Mouse (Mus musculus) hindbrain, postnatal 0 days (tissue): Measurements from ENCODE around the gene Bbip1. TPM values are rescaled to one million over a fixed set of nuclear protein-coding genes. Genes with fewer than 3 reads are reported as not detected.
"Not testable (repeated sequence)": the region's sequence is repeated elsewhere in the genome, so short reads cannot be mapped to it uniquely, and the experiment has no call there.

Experiments
- ATAC-seq: fragments of 200-750 bp; cut with Nextera tagmentation; 2 replicates; pipeline ENCODE4 v1.8.0; 2017; ENCODE audit warnings: mild to moderate bottlenecking, moderate TSS enrichment, moderate library complexity
- DNase-seq: peaks from one replicate; pipeline ENCODE4 v3.0.0-alpha.2; 2015; ENCODE audit warnings: low spot score
- H3K27ac ChIP-seq: fragments of 300-500 bp; sonication (generic); 2 replicates; pipeline ENCODE4 v1.5.1; 2014; ENCODE audit warnings: mild to moderate bottlenecking
- H3K27me3 ChIP-seq: fragments of 300-500 bp; sonication (generic); 2 replicates; pipeline ENCODE4 v1.6.1; 2014; ENCODE audit warnings: low read length, mixed read lengths; ENCODE audit not compliant: insufficient read depth
- H3K36me3 ChIP-seq: fragments of 300-500 bp; sonication (generic); 2 replicates; pipeline ENCODE4 v1.6.1; 2014; ENCODE audit warnings: low read length, mixed read lengths; ENCODE audit not compliant: insufficient read depth
- H3K4me1 ChIP-seq: fragments of 300-500 bp; sonication (generic); 2 replicates; pipeline ENCODE4 v1.6.1; 2014; ENCODE audit warnings: antibody characterized with exemption, low read length, mixed read lengths; ENCODE audit not compliant: insufficient read depth
- H3K4me2 ChIP-seq: fragments of 300-500 bp; sonication (generic); 2 replicates; pipeline ENCODE4 v1.6.1; 2014; ENCODE audit warnings: low read depth, mild to moderate bottlenecking, low read length, moderate library complexity, mixed read lengths
- H3K4me3 ChIP-seq: fragments of 300-500 bp; sonication (generic); 2 replicates; pipeline ENCODE4 v1.5.1; 2014; ENCODE audit warnings: low read length
- H3K9ac ChIP-seq: fragments of 300-500 bp; sonication (generic); replicated peaks from 2 replicates; pipeline ENCODE4 v1.6.1; 2014; ENCODE audit warnings: mild to moderate bottlenecking, low read length, moderate library complexity, mixed read lengths
- H3K9me3 ChIP-seq: fragments of 300-500 bp; sonication (generic); 2 replicates; pipeline ENCODE4 v1.6.1; 2016; ENCODE audit warnings: low read length, mixed read lengths
- CTCF ChIP-seq: IDR thresholded peaks from 2 replicates; pipeline ENCODE4 v1.5.1; 2016; ENCODE audit warnings: antibody characterized with exemption, control low read depth, low read depth
- WGBS: fragments of 180-500 bp; shearing (Covaris S2); extraction: QIAGEN DNeasy Blood & Tissue Kit; methylation state at CpG from one replicate; pipeline ENCODE4 v1.1.7; 2014; 5-methylcytosine and 5-hydroxymethylcytosine counted together
- polyA plus RNA-seq: library from polyadenylated mRNA; unstranded; fragments of >200 nt; fragmentation: Nextera tagmentation; extraction: Ambion mirVana; gene quantifications from 2 replicates; pipeline ENCODE4 v1.2.1, GENCODE M21; 2015
- total RNA-seq: library from RNA; depleted of rRNA; stranded (reverse); fragments of >200 nt; gene quantifications from 2 replicates; pipeline ENCODE4 v1.2.3, GENCODE M21; 2014

Gene Bbip1
- total and polyA plus RNA-seq, 2 experiments from 2014 or later: 53.7 to 146 TPM

DNA sequence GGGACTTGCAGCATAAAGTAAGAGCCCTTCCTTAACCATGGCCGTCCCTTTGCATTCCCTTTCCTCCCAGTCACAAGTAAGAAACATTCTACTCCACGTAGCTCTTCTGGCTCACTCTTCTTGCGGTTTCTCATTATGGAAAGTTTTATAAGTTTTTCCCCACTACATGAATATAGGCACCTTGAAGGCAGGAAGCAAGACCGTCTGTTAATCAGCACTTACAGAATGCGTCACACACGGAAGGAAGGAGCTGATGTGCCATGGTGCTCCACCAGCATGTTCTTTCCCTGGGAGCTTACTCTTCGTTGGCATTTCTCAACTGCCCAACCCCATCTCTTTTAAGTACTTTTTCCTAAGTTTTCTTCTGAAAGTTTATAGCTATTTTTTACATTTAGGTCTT lies 27.5 kb upstream of the Bbip1 start:
- Histone ChIP-seq H3K9me3 (no peaks in the 10 kb centered on the region), H3K4me3 (no peak overlapping the region), H3K27ac (no peak overlapping the region), H3K9ac (no peak overlapping the region), H3K36me3 (no peaks in the 10 kb centered on the region), H3K27me3 (no peaks in the 10 kb centered on the region), H3K4me2 (no peak overlapping the region), H3K4me1 (no peaks in the 10 kb centered on the region)
- ATAC-seq (no peak), DNase-seq (no peak)
- 89% methylated on average over 7 of the region's 7 CpGs for WGBS
- TF ChIP-seq CTCF: no peak

DNA sequence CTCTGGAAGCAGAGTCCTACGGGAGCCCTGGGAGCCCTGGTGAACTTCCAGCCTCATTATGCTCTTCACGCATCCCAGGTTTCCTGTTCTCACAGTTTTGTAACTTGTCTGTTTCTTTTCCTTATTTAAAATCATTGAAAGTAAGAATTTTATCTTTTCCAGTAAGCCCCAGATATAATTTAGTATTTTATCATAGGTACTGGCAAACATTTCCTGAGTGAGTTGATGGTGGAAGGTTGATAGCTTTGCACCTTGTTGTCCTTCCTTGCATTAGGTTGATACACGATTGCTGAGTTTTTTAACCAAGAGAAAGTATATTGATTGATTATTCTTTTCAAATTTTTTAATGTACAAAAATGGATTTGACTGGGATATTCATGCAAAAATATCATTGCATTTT lies 24.8 kb upstream of the Bbip1 start:
- DNase-seq (no peak), ATAC-seq (no peak)
- Histone ChIP-seq H3K4me1 (no peaks in the 10 kb centered on the region), H3K4me3 (no peak overlapping the region), H3K4me2 (no peak overlapping the region), H3K27ac (no peak overlapping the region), H3K27me3 (no peaks in the 10 kb centered on the region), H3K36me3 (no peaks in the 10 kb centered on the region), H3K9ac (no peak overlapping the region), H3K9me3 (no peaks in the 10 kb centered on the region)
- WGBS: 89% methylated on average over 3 of the region's 3 CpGs
- no peak for TF ChIP-seq CTCF

DNA sequence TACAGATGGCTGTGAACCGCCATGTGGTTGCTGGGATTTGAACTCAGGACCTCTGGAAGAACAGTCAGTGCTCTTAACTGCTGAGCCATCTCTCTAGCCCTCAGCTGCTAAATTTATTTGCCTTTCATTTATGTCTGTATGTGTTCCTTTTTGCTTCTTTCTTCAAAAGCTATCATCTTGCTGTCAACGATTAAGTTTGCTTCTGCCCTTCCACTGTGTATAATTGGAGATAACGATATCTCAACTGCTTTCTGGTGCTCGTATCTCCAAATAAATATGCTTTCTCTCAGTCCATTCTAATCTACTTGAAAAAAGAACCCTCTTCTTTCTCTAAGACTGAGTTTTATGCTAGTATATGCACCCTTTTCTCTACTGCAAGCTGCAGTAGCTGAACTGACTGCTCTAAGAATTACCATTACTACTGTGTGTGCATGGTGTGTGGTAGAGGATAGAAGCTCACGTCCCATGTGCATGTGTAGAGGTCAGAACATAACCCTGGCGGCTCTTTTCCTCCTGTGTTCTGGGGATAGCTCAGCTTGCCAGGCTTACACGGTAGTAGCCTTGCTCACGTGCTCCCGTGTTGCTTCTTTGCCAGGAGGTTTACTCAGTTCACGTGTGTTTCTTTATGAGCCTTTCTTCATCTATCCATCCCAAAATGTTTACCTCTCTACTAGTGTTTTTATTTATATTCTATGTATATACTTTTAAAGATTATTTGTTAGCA lies 20.6 kb upstream of the Bbip1 start:
- no peak overlapping the region for H3K4me3 ChIP-seq
- no peak overlapping the region for H3K27ac ChIP-seq
- H3K9me3 ChIP-seq: no peaks in the 10 kb centered on the region
- no peak overlapping the region for H3K4me2 ChIP-seq
- no peaks in the 10 kb centered on the region for H3K4me1 ChIP-seq
- H3K9ac ChIP-seq: no peak overlapping the region
- TF ChIP-seq CTCF: no peak
- DNase-seq: no peak
- H3K27me3 ChIP-seq: no peaks in the 10 kb centered on the region
- 89% methylated on average over 10 of the region's 10 CpGs for WGBS
- no peak for ATAC-seq
- no peaks in the 10 kb centered on the region for H3K36me3 ChIP-seq

DNA sequence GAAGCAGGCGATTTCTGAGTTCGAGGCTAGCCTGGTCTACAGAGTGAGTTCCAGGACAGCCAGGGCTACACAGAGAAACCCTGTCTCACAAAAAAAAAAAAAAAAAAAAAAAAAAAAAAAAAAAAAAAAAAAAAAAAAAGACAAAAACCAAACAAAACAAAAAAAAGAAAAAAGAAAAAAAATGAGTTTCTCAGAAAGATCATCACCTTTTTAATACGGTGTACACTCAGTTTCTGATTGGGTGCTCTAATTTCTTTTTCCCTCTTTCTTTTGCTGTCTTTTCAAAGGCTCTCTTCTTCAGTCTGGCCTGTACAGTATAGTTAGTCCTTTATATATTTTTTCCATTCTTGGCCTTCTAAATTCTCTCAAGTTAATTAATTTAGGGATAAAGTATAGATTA lies 19.9 kb upstream of the Bbip1 start:
- not testable (repeated sequence) for H3K9me3 ChIP-seq, H3K27ac ChIP-seq, H3K4me1 ChIP-seq, H3K9ac ChIP-seq, DNase-seq, ATAC-seq, H3K4me3 ChIP-seq, H3K36me3 ChIP-seq, H3K27me3 ChIP-seq, H3K4me2 ChIP-seq
- 93% methylated on average over 3 of the region's 3 CpGs for WGBS

DNA sequence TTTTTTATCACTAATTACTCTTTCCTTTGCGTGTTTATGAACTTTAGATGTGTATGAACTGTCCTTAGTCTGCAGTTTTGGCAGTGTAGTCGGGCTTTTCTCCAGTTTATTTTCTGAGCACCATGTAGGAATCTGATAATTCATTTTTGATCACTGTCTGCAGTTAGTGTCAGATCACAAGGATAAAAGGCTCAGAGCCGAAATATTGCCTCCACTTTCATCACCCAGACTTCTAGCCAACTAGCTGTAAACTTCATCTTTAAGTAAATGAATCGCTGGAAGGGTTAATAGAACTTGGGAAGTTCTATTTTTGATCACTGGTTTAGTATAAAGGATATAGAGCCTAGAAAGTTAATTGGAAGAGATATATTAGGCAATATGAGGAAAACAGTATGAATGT lies 18.1 kb upstream of the Bbip1 start:
- ATAC-seq (no peak), DNase-seq (no peak)
- Histone ChIP-seq H3K9ac (no peak overlapping the region), H3K27me3 (no peaks in the 10 kb centered on the region), H3K9me3 (no peaks in the 10 kb centered on the region), H3K4me3 (no peak overlapping the region), H3K36me3 (no peaks in the 10 kb centered on the region), H3K4me2 (no peak overlapping the region), H3K4me1 (no peaks in the 10 kb centered on the region), H3K27ac (no peak overlapping the region)
- no peak for TF ChIP-seq CTCF
- 89% methylated on average over 4 of the region's 4 CpGs for WGBS

DNA sequence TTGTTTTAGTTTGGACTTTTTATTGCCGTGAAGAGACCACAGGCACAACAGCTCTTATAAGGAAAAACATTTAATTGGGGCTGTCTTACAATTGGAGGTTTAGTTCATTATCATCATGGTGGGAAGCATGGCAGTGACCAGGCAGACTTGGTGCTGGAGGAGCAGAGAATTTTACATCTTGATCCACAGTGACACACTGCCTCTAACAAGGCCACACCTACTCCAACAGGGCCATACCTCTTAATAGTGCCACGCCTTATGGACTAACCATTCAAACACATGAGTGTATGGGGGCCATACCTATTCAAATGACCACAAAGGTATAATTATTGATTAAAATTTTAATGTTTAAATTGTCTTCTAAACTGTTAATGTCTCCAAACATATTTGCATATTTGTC lies 13.1 kb upstream of the Bbip1 start:
- Histone ChIP-seq H3K4me1 (no peaks in the 10 kb centered on the region), H3K36me3 (no peaks in the 10 kb centered on the region), H3K4me3 (no peak overlapping the region), H3K27me3 (no peaks in the 10 kb centered on the region), H3K9ac (no peak overlapping the region), H3K4me2 (no peak overlapping the region), H3K9me3 (no peaks in the 10 kb centered on the region), H3K27ac (no peak overlapping the region)
- WGBS: 95% methylated on average over 2 of the region's 2 CpGs
- DNase-seq (no peak), ATAC-seq (no peak)
- no peak for TF ChIP-seq CTCF

DNA sequence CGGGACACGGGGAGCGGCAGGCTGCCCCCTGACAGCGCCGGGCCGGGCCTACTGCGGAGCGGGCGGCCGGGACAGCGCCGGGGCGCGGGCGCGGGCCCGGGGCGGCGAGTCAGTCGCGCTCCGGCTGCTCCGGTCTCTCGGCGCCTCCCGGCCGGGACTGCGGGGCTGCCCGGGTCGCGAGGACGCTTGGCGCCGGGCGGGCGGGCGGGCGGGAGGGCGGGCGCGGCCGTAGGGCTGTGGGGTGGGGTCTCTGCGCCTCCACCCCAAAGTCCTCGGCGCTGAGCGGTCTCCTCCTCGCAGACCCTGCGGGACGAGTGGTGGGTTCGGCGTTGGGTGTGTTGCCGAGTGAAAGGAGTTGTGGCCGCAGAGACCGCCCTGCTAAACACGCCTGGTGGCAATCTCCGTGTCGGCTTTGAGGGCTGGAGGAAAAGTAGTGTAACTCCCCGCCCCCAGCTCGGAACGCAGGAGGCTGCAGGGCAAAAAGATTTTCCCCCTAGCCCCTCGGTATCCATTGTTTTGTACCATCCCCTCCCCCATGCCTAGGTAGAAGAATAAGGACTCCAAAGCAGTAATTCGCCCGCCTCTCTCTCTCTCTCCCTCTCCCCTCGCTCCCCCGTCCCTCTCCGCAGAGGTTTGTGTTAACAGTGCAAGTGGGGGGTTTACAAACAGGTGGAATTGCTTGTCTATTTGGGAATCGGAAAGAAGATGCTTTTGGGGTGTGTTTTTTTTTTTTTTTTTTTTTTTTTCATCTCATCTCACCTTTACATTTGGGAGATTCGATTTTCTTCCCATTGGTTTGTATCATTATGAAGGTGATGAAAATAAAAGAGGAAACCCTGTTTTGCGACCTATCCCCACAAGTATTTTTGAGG lies 980 bp upstream of the Bbip1 start:
- TF ChIP-seq CTCF: no peak
- Histone ChIP-seq H3K4me1 (peaks cover 11% of the 10 kb centered on the region; the same call in 1 of the 2 replicates), H3K27me3 (no peaks in the 10 kb centered on the region), H3K9ac (peak overlapping the region; percentile 96), H3K9me3 (no peaks in the 10 kb centered on the region), H3K4me3 (peak overlapping the region; percentile 97), H3K27ac (peak overlapping the region; percentile 94), H3K36me3 (no peaks in the 10 kb centered on the region), H3K4me2 (peak overlapping the region; percentile 74)
- under 1% methylated on average over 29 of the region's 69 CpGs for WGBS
- ATAC-seq (peak; percentile 16; the same call in 1 of the 2 replicates), DNase-seq (peak; percentile 60)
